Comparison of ENCODE assay signal across 17 mouse cellular contexts in the genomic region with DNA sequence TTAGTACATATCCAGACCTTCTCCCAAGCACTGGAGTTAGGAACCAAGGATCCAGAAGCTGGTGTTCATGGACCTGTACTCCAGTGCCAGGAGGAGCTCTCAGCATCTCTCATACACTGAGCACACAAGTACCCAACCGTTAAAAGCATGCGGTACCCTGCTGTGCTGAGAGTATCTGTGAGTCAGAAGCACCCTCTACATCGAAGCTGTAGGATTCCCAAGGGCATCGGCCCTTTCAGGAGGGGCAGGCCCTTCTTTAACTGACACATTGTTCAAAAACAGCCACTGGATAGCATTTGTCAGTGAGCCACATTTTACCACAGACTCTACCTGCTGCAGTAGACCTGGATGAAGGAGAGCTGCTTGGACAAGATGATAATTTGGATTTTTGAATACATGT. TPM values are rescaled to one million over a fixed set of nuclear protein-coding genes. Genes with fewer than 3 reads are reported as not detected.
"Had no signal": no experiment of that assay in that cellular context is flagged by ENCODE, and none has a peak within 500 bp of the region (broad histone marks: within the 10 kb centered on the region; RNA-seq: fewer than 3 reads in every experiment).

No protein-coding gene starts in this region.

- H3K4me1 ChIP-seq: limb, embryonic 15.5 days; liver, embryonic 12.5 days; midbrain, embryonic 12.5 days; stomach, embryonic 15.5 days had no signal

- H3K9ac ChIP-seq: limb, embryonic 15.5 days; liver, embryonic 12.5 days; lung, embryonic 15.5 days; midbrain, embryonic 12.5 days; stomach, embryonic 15.5 days had no signal

- H3K36me3 ChIP-seq: stomach, embryonic 15.5 days had no signal

- H3K4me3 ChIP-seq: limb, embryonic 15.5 days; liver, embryonic 12.5 days; lung, embryonic 15.5 days; midbrain, embryonic 12.5 days; stomach, embryonic 15.5 days had no signal

- ATAC-seq: liver, embryonic 12.5 days; midbrain, embryonic 16.5 days had no signal

- H3K27ac ChIP-seq: limb, embryonic 15.5 days; liver, embryonic 12.5 days; lung, embryonic 15.5 days; midbrain, embryonic 12.5 days; stomach, embryonic 15.5 days had no signal

- H3K27me3 ChIP-seq: limb, embryonic 15.5 days; liver, embryonic 12.5 days; lung, embryonic 15.5 days; midbrain, embryonic 12.5 days; stomach, embryonic 15.5 days had no signal

- H3K9me3 ChIP-seq: limb, embryonic 15.5 days; liver, embryonic 12.5 days; lung, embryonic 15.5 days; midbrain, embryonic 12.5 days; stomach, embryonic 15.5 days had no signal

- H3K4me2 ChIP-seq: limb, embryonic 15.5 days; liver, embryonic 12.5 days; lung, embryonic 15.5 days; midbrain, embryonic 12.5 days; stomach, embryonic 15.5 days had no signal

- DNase-seq: right cerebral cortex, postnatal 14 days; thymus, postnatal 4 days had no signal

RNA-seq across cellular contexts. Expression of gene Lmod2, which starts 10.6 kb away (rescaled TPM):
- total RNA-seq: layer of hippocampus, postnatal 25 days; left cerebral cortex, postnatal 25 days; megakaryocyte-erythroid progenitor cell, adult 5-6 weeks had no signal
- polyA plus RNA-seq: kidney, embryonic 14.5 days; large intestine, adult 2 months; limb, embryonic 11.5 days; liver, embryonic 12.5 days; midbrain, embryonic 12.5 days; midbrain, embryonic 16.5 days; neural tube, embryonic 14.5 days; spleen, adult 2 months; testis, adult 2 months had no signal
